Mouse (Mus musculus): ENCODE data around the gene Gm6034.
"Not testable (repeated sequence)": the region's sequence is repeated elsewhere in the genome, so short reads cannot be mapped to it uniquely, and the experiment has no call there.

The Gm6034 gene

DNA sequence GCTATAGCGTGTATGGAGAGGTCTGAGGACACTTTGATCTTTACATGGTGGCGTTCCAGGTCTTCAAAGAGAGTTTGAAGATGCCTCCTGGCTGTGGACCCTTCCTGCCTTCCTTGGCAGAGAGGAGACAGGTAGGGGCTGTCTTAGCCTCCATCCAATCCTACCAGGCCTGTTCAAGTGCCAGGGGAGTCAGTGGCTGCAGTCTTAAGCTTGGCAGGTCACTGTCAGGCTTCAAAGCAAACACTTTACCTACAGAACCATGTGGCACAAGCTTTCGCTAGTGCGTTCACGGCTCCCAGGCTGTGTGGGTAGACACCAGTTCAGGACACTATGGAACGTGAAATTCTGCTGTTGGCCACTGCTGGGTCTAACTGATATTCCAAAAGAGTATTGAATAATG lies 19.8 kb upstream of the Gm6034 start:
- in situ Hi-C loops (cut with MboI, MseI) = no loop called here

DNA sequence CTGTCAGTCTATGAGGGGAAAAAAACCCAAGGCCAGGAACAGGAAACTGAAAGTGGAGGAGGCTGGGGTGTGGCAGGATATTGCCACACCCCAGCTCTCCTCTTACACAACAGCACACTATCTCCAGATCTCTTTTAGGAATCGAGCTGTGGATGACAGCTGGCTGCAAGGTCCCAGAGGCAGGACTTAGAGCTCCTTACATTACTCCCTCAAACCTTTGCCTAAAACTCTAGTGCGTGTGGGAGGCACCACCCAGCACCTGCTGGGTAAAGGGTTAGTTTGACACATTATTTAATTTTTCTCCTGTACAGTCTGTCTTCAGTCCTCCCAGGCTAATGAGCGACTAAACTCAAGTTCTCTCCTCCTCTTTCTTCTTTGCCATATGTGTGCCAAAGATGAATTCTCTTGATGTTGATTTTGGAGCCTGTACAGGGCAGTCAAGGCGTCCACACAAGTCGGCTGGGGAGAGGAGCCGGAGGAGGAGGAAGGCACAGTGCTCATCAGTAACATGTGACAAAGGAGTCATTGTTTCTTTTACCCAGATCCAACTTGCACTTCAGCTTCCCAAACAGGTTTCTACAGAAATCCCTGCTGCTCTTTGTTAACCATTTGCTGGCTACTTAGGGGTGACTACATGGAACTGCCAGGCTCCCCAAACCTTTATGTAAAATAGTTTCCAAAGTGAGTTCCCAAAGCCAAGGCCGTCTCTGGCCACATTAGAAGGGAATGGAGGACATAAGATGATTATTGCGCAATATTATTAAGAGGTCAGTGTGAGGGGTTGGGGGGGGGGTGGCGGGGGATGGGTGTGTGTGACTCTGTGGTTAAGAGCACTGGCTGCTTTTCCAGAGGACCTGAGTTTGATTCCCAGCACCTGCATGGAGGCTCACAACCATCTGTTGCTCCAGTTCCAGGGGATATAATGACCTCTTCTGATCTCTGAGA lies 18.8 kb upstream of the Gm6034 start:
- in situ Hi-C loops (cut with MboI, MseI) = no loop called here

- in situ Hi-C loops (cut with MboI, MseI) = no loop called here
Observed at GRCm38 (mm10) chr17:36025197-36025596, 17.6 kb upstream of the Gm6034 start.

GRCm38 (mm10) chr17:36025901-36026300 lies 16.9 kb upstream of the Gm6034 start:
- in situ Hi-C loops (cut with MboI, MseI) = no loop called here

- in situ Hi-C loops (cut with MboI, MseI) = no loop called here
Observed at GRCm38 (mm10) chr17:36027663-36028062, 15.1 kb upstream of the Gm6034 start.

- in situ Hi-C loops (cut with MboI, MseI) = no loop called here
Observed at GRCm38 (mm10) chr17:36028879-36029619, 13.7 kb upstream of the Gm6034 start.

- in situ Hi-C loops (cut with MboI, MseI) = loop anchor here (5.0 kb wide), 2 partner anchors 33 to 82 kb away; no protein-coding TSS in a partner anchor
Observed at GRCm38 (mm10) chr17:36030046-36030702, 12.6 kb upstream of the Gm6034 start.

DNA sequence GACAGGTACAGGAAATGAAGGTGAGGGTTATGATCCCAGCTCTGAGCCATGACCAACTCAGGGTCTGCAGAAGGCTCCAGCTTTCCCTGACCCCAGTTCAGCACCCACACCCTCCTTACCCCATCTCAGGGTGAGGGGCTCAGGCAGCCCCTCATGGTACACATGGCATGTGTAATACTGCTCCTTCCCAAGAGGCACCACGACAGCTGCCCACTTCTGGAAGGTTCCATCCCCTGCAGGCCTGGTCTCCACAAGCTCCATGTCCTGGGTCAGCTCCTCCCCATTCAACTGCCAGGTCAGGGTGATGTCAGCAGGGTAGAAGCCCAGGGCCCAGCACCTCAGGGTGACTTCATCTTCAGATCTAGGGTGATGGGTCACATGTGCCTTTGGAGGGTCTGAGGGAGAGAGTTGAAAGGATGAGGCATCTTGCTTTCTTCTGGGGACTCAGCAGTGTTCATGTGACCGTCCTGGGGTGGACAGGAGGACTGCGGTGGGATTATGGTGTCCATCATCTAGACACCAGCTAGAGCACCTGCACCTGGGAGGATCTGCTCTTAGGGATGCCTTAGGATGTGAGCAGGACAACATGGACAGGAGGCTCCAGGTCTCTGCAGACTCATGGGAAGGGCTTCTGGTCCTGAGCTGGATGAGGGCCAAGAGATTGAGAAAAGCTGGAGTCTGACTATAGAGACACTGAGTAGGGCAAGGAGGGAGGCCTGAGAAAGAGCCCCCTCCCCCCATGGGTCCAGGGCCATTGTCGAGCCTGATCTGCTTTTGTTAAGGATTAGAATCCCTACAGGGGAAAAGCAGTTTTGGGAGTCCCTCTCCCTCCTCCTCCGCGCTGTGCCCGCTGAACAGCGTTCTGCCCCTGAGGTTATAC lies 11.8 kb upstream of the Gm6034 start:
- in situ Hi-C loops (cut with MboI, MseI) = loop anchor here (5.0 kb wide), 2 partner anchors 34 to 81 kb away; no protein-coding TSS in a partner anchor

DNA sequence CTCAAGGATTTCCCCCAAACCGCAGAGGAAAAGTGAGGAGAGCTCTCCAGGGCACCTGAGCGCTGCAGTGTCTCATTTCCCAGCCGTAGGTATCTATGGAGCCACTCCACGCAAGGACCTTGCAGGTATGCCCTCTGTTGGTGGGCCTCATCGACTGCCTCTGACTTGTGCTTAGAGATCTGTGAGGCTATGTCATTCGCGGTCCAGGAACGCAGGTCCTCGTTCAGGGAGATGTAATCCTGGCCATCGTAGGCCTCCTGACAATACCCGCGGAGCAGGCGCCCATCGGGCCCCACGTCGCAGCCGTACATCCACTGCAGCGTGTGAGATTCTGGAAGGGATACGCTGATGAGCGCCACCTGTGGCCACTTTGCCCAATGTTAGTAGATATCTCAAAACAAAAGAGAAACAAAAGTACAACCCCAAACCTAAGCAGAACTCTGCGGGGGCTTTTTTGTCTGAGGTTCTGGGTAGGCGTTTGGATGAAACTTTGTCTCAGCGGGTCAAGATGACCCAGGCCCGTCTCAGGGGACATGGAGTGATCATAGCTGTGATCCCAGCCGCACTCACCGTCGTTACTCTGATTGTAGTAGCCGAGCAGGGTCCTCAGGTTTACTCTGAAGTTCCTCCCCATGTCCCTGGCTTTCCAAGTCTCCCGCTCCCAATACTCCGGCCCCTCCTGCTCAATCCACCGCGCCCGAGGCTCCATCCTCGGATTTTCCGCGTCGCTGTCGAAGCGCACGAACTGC lies 11.0 kb upstream of the Gm6034 start:
- in situ Hi-C loops (cut with MboI, MseI) = loop anchor here (5.0 kb wide), 2 partner anchors 34 to 81 kb away; no protein-coding TSS in a partner anchor

DNA sequence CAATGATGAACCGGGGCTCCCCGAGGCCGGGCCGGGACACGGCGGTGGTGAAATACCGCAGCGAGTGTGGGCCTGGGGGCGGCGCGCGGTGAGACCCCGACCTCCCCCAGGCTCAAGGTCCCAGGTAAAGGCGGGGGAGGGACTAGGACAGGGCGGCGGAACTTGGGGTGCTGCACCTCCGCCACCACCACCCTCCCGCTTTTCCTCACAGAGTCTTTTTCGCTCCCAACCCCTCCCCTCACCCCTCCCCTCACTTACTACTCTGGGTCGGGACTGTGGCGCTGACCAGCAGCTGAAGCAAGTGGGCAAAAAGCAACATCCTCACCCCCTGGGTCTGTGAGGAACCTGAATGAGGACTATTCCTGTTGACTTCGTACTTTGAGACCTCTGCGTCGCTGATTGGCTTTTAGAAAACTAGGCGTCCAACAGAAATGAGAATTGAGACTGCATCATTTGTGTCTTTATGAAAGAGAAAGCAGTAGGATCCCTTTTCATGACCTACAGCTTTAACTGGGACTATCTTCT lies 10.3 kb upstream of the Gm6034 start, which contains the start of gene H2-T23:
TSS of gene H2-T23 (minus strand) at position 505 of the 525 bp plus-strand sequence.
- in situ Hi-C loops (cut with MboI, MseI) = loop anchor here (5.0 kb wide), 2 partner anchors 35 to 80 kb away; no protein-coding TSS in a partner anchor

GRCm38 (mm10) chr17:36034524-36034923 lies 8.2 kb upstream of the Gm6034 start:
- in situ Hi-C loops (cut with MboI, MseI) = loop anchor here (5.0 kb wide), 2 partner anchors 37 to 78 kb away; no protein-coding TSS in a partner anchor

- in situ Hi-C loops (cut with MboI, MseI) = not testable (repeated sequence)
Observed at GRCm38 (mm10) chr17:36035010-36035638, 7.6 kb upstream of the Gm6034 start.

DNA sequence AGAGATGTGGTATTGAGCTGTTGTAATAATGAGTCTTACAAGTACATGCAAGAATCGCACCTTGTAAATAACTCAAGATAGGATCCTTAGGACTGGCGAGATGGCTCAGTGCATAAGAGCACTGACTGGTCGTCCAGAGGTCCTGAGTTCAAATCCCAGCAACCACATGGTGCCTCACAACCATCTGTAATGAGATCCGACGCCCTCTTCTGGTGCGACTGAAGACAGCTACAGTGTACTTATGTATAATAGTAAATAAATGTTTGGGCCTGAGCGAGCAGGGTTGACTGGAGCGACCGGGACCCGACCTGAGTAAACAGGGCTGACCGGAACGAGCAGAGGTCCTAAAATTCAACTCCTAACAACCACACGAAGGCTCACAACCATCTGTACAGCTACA lies 6.6 kb upstream of the Gm6034 start:
- in situ Hi-C loops (cut with MboI, MseI) = not testable (repeated sequence)

- in situ Hi-C loops (cut with MboI, MseI) = loop anchor here (5.0 kb wide), 1 partner anchor 42 kb away; no protein-coding TSS in a partner anchor
Observed at GRCm38 (mm10) chr17:36040604-36041003, 2.2 kb upstream of the Gm6034 start.

DNA sequence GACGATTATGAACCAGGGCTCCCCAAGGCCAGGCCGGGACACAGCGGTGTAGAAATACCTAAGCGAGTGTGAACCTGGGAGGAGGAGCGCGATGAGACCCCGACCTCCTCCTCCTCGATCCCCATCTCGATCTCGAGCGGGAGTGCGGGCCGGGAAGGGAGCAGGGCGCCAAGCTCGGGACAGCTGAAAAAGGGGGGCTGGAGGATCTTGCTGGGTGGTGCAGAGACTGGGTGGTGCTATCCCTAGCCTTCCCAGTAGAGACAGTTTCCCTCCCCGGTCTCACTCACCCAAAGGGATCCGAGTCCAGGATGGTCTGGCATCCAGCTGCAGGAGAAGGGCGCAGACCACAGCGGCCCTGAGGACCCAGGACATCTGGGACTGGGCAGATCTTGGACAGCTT lies 706 bp upstream of the Gm6034 start:
- in situ Hi-C loops (cut with MboI, MseI) = loop anchor here (5.0 kb wide), 1 partner anchor 40 kb away; no protein-coding TSS in a partner anchor

- in situ Hi-C loops (cut with MboI, MseI) = loop anchor here (5.0 kb wide), 1 partner anchor 39 kb away; no protein-coding TSS in a partner anchor
Observed at GRCm38 (mm10) chr17:36043286-36043685, 525 bp downstream of the Gm6034 start.

DNA sequence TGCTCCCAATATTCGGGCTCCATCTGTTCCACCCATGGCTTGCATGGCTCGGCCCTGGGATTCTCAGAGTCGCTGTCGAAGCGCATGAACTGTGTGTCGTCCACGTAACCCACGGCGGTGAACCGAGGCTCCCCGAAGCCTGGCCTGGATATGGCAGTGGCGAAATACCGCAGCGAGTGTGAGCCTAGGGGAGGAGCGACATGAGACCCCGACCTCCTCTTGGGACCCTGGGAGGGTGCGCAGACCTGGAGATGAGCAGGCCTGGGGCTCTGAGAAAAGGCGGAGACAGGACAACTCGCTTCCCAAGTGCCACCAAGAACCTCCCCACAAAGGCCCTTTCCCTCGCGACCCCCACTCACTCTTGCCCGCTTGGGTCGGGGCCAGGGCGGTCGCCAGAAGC lies 15.2 kb downstream of the Gm6034 start:
- in situ Hi-C loops (cut with MboI, MseI) = loop anchor here (10.0 kb wide), 1 partner anchor 67 kb away; the partner anchor contains the start of genes Gm19684 and Gm7030

GRCm38 (mm10) chr17:36058362-36058761 lies 15.6 kb downstream of the Gm6034 start, which contains the start of gene Gm11127:
Gm11127 (minus strand) TSS chr17:36058371.
- in situ Hi-C loops (cut with MboI, MseI) = loop anchor here (10.0 kb wide), 1 partner anchor 66 kb away; the partner anchor contains the start of genes Gm19684 and Gm7030

- in situ Hi-C loops (cut with MboI, MseI) = no loop called here
Observed at GRCm38 (mm10) chr17:36060829-36061228, 18.1 kb downstream of the Gm6034 start.

Data from T-helper 1 cell (primary cell).